Mouse (Mus musculus) adipocyte (in vitro differentiated cells): ENCODE data around the gene Gm15319.
"Not testable (repeated sequence)": the region's sequence is repeated elsewhere in the genome, so short reads cannot be mapped to it uniquely, and the experiment has no call there.

Experiments
- DNase-seq: peaks from one replicate; pipeline ENCODE4 v3.0.0-alpha.2; 2016; ENCODE audit warnings: low spot score

The Gm15319 gene

DNA sequence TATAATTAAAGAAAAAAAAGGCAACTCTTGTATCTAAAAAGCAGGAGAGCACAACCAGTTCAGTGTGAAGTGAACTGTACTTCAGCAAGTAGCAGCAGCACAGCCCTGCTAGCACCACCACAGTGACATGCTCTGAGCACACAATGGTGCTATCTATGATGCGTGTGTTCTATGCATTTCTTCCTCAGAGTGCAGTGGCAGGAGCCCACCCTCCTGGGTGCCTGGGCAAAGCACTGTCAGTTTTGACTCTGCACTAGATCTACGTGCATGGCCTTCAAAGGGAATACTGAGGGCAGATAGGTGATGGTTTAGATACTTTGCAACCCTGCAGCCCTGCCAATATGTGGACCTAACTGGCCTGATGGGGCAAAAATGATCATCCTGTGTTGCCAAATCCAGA is at the start of gene Gm15319:
TSS of gene Gm15319 (minus strand) at position 101 of the 400 bp plus-strand sequence.
- DNase-seq: not testable (repeated sequence)

DNA sequence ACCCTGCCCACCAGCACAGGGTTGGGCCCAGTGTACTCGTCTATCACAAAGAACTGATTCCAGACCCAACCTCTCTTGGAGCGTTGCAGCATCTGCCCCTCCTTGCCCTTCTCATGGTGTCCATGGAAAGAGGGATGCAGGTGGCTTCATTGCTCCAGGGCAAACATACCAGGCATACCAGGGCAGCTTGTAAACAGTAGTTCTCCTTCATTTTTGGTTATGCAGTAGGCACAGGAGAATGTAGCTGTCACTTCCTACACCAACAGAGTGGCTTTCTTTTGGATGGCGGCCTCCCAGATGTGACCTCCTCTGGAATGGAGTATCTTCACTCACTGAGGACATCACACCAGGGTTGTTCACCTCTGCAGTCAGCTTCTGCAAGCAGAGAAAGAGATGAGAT is 47.3 kb upstream of the Gm15319 start:
- not testable (repeated sequence) for DNase-seq

DNA sequence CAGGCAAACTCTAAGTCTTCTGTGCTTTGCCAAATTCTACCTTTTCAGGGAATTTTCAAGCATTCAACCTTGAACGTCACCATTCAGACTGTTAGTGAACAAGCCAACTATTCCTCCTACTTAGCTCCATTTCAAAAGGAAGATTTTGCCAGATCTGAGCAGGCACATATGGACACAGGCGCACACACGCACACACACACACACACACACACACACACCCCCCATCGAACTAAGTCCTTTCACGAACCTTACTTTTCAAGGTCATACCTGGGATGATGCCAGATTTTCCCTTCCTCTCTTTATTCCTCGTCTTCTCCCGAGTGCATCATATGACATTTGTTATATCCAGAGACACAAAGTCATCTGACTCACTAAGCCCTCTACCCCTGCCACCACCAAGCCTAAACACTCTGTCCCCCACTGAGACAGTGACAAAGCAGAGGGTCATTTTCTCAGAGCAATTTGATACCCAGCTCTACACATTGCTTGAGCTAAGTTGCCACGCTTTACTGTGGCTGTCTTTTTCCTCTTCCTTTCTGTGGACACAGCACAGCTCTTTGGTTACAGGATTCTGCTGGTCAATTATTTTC is 45.5 kb upstream of the Gm15319 start:
- DNase-seq: peak; percentile 1

DNA sequence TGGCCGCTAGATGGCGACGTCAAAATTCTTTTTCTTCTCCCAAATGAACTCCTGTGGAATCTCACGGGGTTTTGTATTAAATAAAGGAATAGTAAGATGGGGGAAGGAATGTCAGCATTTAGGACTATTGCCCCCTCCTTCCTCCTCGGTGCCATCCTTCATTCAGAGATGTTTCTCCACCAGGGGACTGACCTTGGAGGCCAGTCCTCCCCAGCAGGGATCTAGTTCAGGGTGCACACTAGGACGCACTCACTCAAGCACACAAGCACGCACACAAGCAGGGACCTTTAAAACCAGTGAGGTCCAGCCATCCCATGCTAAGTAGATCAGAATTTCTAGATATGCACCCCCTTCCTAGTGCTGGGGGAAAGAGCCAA is 26.3 kb upstream of the Gm15319 start:
- DNase-seq: not testable (repeated sequence)

DNA sequence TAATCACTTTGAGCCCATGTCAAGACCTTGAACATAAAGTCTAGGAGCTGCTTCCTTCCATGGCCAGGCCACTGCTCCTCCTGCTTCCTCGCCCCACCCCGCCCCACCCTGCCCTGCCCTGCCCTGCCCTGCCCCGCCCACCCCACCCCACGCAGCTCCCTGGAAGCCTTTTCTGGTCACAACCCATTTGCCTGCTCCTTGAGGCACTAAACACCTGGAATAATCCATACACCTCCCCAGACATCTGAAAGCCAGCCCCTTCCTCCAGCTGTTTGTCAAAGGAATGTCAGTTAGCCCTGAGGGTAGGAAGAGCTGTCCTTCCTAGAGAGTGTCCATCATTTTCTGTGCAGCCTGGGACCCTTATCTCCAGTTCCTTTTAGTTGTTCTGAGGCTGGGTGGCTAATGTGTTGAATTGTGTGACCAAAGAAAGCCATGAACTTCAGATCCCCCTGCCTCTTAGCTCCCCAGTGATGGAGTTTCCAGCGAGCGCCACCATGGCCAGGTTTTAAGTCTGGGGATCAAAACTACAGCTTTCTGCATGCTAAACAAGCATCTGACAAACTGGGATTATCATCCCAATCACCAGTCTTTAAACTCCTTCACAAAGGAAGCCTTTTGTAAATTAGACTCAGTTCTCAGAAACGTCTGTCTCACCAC is 25.8 kb upstream of the Gm15319 start:
- DNase-seq: not testable (repeated sequence)

DNA sequence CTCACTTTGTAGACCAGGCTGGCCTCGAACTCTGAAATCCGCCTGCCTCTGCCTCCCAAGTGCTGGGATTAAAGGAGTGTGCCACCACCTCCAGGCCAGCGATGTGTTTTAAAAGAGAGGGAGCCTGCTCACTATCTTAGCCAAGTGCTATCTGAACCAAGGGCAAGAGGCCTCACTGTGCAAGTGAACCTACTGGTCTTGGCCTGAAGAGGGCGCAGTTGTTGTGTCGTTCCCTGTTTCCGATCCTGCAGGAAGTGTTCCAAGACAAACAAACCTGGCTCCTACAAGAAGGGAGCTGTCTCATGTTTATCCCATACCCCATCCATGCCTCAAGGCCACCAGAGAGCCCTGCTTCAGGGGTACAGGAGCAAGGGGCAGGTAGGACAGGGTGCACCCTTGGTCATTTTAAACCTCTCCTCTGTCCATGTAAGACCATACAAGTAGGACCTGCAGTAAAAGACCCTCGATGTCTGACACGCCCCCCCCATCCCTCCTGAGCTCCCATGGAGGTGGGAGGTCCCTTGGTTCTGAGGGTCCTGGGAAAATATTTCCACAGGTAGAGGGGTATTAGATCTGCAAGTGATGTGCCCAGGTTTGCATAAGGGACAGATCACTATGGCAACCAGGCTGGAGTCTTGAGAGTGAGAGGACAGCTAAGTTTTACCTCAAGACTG is 24.2 kb upstream of the Gm15319 start:
- DNase-seq: peak; percentile 1

DNA sequence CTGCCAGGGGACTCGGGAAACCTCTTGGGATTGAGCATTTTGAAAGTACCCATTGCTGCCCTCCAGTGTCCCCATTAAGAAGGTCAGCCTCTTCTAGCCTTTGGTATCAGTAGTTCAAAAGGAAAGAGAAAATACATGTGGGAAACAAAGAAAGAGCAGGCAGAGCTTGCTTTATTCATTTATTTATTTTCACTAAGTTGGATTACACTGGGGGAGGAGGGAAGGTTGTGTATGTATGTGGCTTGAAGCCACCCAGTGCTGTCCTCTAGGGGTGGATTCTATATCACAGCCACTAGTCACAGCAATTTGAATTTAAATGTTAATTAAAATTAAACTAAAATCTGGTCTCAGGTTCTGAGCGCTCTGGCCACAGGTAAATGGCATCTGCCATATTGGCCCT is 22.0 kb upstream of the Gm15319 start:
- DNase-seq: not testable (repeated sequence)

DNA sequence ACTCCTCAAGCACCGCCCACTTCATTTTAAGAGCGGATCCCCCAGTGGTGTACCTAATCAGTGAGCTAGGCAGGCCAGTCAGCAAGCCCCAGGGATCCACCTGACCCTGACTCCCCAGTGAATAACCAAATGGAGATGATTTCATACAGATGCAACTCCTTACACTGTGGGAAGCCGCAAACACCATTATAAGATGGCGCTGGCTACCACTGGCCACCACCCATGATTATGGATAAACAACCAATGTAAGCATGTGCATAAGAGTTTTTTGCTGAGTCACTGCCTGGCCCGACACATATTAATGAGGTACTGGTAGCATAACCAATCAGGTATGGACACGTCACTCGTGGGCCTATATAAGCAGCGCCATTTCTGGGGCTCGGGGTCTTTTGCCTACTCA is 21.1 kb upstream of the Gm15319 start:
- not testable (repeated sequence) for DNase-seq

DNA sequence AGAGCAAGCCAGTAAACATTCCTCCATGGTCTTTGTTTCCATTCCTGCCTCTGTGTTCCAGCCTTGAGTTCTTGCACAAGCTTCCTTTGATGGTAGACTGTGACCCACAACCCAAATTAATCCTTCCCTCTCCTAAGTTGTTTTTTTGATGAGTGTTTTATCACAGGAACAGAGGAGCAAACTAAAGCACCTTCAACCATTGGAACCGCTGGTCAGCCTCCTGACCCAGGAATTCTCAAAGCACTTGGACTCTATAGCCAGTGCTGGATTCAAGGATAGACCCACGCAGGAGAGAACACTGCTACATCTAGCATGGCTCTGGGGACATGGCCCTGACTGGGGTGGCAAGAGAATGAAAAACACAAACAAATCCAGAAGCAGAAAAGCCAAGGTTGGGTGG is 19.1 kb upstream of the Gm15319 start:
- DNase-seq: not testable (repeated sequence)

DNA sequence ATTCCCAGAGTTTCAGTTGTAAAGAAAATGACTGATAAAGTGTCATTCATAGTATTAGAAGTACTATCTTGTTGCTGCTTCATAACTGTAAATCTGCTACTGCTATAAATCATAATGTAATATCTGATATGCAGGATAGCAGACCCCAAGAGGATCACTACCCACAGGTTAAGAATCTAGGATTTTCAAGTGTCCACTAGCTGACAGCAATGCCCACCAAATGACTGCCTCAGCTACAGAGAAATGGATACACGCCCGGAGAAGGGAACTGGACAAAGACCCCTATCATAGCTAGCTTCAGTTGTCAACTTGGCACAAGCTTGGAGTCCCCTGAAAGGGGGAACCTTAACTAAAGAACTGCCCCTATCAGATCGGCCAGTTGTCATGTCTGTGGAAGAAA is 18.6 kb upstream of the Gm15319 start:
- not testable (repeated sequence) for DNase-seq

DNA sequence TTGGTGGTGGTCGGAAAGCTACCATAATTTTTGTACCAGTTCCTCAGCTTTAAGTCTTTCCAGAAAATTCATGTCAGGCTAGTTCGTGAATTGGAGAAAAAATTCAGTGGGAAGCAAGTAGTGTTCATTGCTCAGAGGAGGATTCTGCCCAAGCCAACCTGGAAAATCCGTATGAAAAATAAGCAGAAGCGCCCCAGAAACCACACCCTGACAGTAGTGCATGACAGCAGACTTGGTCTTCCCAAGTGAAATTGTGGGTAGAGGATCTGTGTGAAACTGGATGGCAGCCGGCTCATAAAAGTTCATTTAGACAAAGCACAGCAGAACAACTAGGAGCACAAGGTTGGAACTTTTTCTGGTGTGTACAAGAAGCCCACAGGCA is 18.2 kb upstream of the Gm15319 start:
- not testable (repeated sequence) for DNase-seq

DNA sequence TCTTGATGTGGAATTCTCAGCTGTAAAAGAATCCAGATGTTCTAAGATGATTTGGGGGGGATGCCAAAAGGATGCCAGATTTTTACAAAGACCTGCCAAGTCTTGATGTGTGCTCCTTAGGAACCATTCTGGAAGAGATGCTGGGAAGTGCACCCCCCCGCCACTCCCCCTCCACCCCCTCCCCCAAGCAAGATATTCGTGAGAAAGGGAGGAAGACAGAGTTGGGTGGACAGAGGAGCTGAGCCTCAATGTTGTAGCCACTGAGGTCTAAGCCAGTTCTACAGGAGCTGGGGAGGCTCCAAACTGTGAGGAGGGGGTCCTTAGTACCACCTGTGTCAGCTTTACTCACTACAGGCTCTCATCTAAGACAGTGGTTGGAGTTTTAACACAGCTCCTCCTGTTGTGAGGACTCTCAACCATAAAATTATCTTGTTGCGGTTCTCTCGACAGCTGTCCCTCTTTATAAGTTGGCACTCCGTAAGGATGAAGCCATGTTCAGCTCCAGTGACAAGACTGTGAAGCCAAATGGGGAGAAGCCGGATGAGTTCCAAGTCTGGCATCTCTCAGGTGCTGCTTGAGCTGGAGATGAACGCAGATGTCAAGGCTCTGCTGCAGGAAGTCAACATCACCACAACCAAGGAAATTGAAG is 17.7 kb upstream of the Gm15319 start:
- DNase-seq: not testable (repeated sequence)

DNA sequence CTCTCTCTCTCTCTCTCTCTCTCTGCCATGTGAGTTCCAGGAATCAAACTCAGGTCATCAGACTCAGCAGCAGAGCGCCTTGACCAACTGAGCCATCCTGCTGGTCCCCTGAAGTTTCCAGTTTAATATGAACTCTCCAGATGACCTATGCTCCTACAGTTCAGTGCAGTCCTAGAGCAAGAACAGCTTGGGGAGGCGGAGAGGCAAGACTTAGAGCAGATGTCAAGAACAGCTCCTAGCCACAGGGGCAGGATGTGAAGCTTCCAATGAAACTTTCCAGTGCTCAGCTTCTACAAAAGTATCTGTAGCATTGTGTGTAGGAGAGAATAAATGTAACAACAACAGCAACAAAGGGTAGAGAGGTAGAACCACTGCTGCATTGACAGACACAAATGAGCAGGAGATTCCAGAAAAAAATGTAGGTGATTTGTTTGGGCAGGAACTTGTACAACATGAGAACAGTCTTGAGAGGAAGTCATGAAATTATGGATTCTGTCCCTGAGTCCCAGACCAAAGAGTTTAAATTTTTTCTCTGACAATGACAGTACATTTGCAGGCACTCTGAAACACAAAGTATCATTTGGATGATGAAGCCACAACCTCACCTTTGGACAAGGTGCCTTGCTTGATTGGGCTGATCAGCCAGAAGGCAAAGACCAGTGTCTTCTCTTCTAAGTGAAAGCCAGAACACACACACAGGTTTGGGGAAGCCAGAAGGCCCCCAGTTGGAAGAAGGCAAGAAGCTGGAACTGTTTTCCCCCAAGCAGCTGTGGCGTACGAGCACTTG is 16.8 kb upstream of the Gm15319 start:
- not testable (repeated sequence) for DNase-seq

DNA sequence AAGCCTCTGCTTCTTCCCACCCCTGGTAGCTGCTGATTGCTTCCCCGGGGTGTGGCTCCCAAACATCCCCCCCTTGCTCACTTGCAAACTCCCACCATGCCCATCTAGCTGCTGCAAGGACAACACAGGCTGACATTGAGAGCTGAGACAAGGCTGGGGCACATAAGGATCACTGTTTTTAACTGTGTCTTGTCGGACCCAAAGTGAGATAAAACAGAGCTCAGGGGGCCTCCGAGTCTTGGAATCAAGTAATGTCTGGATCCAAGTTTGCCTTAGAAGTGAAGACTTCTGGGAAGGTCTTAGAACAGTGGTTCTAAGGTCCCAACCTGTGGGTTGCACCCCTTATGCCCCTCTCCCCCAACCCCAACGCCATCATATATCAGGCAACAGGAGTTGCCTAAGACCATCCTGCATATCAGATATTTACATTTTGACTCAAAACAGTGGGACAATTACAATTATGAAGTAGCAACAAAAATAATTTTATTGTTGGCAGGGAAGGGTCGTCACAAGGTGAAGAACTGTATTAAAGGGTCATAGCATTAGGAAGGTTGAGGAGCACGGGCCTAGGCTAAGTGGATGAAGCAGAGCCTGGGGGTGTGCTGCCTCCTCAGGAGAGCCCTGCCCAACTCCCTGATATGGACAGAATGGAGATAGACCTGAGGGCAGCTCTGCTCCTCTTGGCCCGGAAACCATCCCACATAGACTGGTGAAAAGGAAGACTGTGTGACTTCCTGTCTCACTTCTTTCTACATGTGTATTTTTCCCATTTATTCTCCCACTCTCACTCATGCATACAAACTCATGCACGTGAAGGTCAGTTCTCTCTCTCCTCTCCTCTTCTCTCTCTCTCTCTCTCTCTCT is 16.0 kb upstream of the Gm15319 start:
- not testable (repeated sequence) for DNase-seq

DNA sequence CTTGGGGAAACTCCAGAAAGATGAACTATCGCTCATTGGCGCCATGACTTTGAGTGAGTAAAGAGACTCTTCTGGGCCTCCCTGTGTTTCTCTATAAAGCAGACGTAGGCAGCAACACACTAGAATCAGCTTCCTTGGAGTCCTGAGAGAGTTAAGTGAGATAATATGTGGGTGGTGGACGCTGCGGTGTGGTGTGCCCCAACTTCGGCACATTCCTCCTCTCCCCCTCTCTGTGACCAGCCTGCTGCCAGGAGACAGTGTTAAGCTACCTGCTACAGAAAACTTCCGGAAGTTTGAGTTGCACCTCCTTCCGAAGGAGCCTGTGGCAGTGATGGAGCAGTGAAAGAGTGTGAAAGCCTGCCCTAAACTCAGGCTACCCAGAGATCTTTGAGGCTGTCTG is 15.3 kb upstream of the Gm15319 start:
- not testable (repeated sequence) for DNase-seq

DNA sequence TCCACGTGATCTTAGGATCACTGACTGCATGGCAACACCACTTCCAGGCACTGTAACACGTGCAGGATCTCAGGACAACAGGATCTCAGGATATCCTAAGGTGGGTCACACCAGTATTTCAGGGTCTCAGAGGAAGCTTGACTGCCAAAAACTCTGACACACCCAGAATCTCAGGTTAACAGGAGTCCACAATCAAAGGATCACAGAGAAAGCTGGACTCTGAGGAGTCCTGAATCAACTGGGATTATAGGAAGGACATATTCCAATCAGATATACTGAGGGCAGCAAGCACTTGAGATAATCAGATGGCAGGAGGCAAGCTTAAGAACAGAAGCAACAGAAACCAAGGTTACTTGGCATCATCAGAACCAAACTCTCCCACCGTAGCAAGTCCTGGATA is 12.7 kb upstream of the Gm15319 start:
- not testable (repeated sequence) for DNase-seq

DNA sequence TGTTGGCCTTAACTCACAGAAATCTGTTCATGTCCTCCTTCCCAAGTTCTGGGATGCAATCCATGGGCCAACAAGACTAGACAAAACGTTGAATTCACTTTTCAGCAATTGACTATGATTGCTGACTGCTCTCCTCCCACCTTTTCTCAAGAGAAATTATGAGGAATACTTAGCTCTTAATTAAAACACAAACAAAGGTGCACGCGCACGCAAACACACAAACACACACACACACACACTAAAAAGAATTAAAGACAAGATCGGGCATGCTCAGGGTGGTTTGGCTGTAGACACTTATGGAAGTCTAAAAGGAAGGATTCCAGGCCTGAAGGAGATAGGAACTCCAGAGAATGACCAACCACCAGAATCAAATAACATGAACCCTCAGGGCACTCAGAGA is 6.6 kb downstream of the Gm15319 start:
- DNase-seq: not testable (repeated sequence)

DNA sequence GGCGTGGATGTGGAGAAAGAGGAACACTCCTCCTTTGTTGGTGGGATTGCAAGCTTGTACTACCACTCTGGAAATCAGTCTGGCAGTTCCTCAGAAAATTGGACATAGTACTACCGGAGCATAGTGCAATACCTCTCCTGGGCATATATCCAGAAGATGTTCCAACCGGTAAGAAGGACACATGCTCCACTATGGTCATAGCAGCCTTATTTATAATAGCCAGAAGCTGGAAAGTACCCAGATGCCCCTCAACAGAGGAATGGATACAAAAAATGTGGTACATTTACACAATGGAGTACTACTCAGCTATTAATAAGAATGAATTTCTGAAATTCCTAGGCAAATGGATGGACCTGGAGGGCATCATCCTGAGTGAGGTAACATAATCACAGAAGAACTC is 9.4 kb downstream of the Gm15319 start:
- not testable (repeated sequence) for DNase-seq

DNA sequence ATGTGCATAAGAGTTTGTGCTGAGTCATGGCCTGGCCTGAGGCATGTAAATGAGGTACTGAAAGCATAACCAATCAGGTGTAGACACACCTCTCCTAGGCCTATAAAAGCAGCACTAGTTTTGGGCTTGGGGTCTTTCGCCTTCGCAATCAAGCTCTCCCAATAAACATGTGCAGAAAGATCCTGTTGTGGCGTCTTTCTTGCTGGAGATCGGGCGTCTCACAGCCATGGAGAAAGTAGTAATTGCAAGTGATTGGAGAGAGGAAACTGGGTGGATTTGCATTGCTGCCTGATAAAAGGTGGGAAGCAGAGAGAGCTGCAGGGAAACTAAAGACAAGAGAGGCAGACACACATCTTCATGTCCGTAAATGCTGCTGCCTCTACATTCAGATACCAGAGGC is 60.3 kb downstream of the Gm15319 start:
- not testable (repeated sequence) for DNase-seq

DNA sequence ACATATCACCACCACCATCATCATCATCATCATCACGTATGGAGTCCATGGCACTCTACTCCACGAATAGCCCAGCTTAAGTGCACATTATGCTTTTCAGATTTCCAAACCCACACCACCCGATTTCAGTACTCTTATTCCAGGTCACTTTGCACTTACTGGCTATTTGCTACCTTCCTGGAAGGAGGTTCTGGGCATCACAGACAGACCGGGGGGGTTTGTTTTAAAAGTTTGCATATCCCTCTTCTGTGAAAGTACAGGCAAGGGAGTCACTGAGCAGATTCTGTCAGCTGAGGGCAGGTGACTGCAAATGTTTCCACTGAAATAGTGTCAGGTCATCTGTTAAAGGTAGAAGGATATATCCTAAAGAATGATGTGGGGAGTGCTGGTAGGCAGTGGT is 63.0 kb downstream of the Gm15319 start:
- DNase-seq: not testable (repeated sequence)

DNA sequence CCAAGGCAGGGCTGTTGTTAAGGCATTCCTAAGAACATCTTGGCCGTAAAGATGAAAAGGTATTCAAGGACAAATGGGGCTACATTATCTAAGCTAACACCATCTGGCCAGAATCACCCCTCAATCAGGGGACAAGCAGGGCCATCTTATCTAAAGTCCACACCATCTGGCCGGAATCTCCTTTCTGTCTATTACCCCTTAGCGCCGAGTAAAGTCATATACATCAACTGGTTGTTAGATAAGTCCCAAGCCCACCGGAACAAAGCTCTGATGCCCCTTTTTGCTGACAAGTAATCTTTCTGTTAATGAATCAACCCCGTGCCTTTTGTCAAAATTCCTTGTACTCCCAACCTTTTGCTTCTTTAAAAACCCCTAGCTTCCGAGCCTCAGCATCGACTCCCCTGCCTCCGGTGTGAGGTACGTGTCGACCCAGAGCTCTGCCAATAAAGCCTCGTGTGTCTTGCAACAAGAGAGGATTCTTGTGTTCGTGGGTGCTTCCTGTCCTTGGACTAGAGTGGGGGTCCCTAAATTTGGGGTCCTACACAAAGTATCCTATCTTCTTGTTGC is 65.0 kb downstream of the Gm15319 start:
- DNase-seq: not testable (repeated sequence)
